Mouse (Mus musculus) intestine, postnatal 0 days (tissue): Measurements from ENCODE around the gene Fyb. TPM values are rescaled to one million over a fixed set of nuclear protein-coding genes. Genes with fewer than 3 reads are reported as not detected.
"Not testable (repeated sequence)": the region's sequence is repeated elsewhere in the genome, so short reads cannot be mapped to it uniquely, and the experiment has no call there.

Experiments used
- ATAC-seq: fragments of 200-750 bp; cut with Nextera tagmentation; 2 replicates; pipeline ENCODE4 v1.8.0; 2017; ENCODE audit warnings: mild to moderate bottlenecking, moderate TSS enrichment, moderate library complexity
- H3K27ac ChIP-seq: fragments of 300-500 bp; sonication (generic); 2 replicates; pipeline ENCODE4 v1.5.1; 2014; ENCODE audit warnings: mild to moderate bottlenecking, low read depth, low read length, moderate library complexity
- H3K27me3 ChIP-seq: fragments of 300-500 bp; sonication (generic); replicated peaks from 2 replicates; pipeline ENCODE4 v1.6.1; 2014; ENCODE audit warnings: low read length, mixed read lengths; ENCODE audit not compliant: control insufficient read depth, insufficient read depth
- H3K36me3 ChIP-seq: fragments of 300-500 bp; sonication (generic); 2 replicates; pipeline ENCODE4 v1.6.1; 2014; ENCODE audit warnings: mild to moderate bottlenecking, moderate library complexity; ENCODE audit not compliant: control insufficient read depth, insufficient read depth
- H3K4me1 ChIP-seq: fragments of 300-500 bp; sonication (generic); replicated peaks from 2 replicates; pipeline ENCODE4 v1.6.1; 2014; ENCODE audit warnings: antibody characterized with exemption, low read length, mixed read lengths; ENCODE audit not compliant: control insufficient read depth, insufficient read depth
- H3K4me2 ChIP-seq: fragments of 300-500 bp; sonication (generic); replicated peaks from 2 replicates; pipeline ENCODE4 v1.6.1; 2014; ENCODE audit warnings: low read depth, mild to moderate bottlenecking, moderate library complexity
- H3K4me3 ChIP-seq: fragments of 300-500 bp; sonication (generic); 2 replicates; pipeline ENCODE4 v1.5.1; 2014; ENCODE audit warnings: low read depth, low read length
- H3K9ac ChIP-seq: fragments of 300-500 bp; sonication (generic); 2 replicates; pipeline ENCODE4 v1.6.1; 2014; ENCODE audit warnings: mild to moderate bottlenecking, low read depth, low read length
- H3K9me3 ChIP-seq: fragments of 300-500 bp; sonication (generic); 2 replicates; pipeline ENCODE4 v1.6.1; 2016; ENCODE audit warnings: mixed run types; ENCODE audit not compliant: control insufficient read depth
- CTCF ChIP-seq: sonication (generic); IDR thresholded peaks from 2 replicates; pipeline ENCODE4 v1.5.1; 2016; ENCODE audit warnings: low read depth, mild to moderate bottlenecking, control low read depth, antibody characterized with exemption, moderate library complexity
- WGBS: fragments of 180-500 bp; shearing (Covaris S2); extraction: QIAGEN DNeasy Blood & Tissue Kit; methylation state at CpG from one replicate; pipeline ENCODE4 v1.1.7; 2014; 5-methylcytosine and 5-hydroxymethylcytosine counted together
- polyA plus RNA-seq: library from polyadenylated mRNA; unstranded; fragments of >200 nt; fragmentation: Nextera tagmentation; extraction: Ambion mirVana; gene quantifications from 2 replicates; pipeline ENCODE4 v1.2.1, GENCODE M21; 2015

Fyb gene
- polyA plus RNA-seq, 1 experiment from 2014 or later: 5.4 TPM

- H3K27me3 ChIP-seq: no peaks in the 10 kb centered on the region
Observed at GRCm38 (mm10) chr15:6574283-6574960, 51.8 kb downstream of the Fyb start.

GRCm38 (mm10) chr15:6577971-6578370, 55.3 kb downstream of the Fyb start:
- TF ChIP-seq CTCF: no peak
- no peaks in the 10 kb centered on the region for H3K27me3 ChIP-seq
- no peaks in the 10 kb centered on the region for H3K9me3 ChIP-seq
- H3K4me1 ChIP-seq: no peaks in the 10 kb centered on the region
- H3K4me2 ChIP-seq: no peak overlapping the region
- WGBS: 30% methylated on average over 9 of the region's 9 CpGs
- H3K36me3 ChIP-seq: no peaks in the 10 kb centered on the region
- H3K4me3 ChIP-seq: no peak overlapping the region
- no peak for ATAC-seq
- no peak overlapping the region for H3K27ac ChIP-seq
- H3K9ac ChIP-seq: no peak overlapping the region

More at GRCm38 (mm10) chr15:6574283-6574960, 51.8 kb downstream of the Fyb start:
- Histone ChIP-seq H3K4me2 (no peak overlapping the region), H3K9ac (no peak overlapping the region), H3K36me3 (no peaks in the 10 kb centered on the region), H3K9me3 (no peaks in the 10 kb centered on the region), H3K4me3 (no peak overlapping the region), H3K27ac (no peak overlapping the region), H3K4me1 (peaks cover 4% of the 10 kb centered on the region; the same call in 1 of the 2 replicates)
- TF ChIP-seq CTCF: no peak
- 43% methylated on average over 5 of the region's 5 CpGs for WGBS
- no peak for ATAC-seq

GRCm38 (mm10) chr15:6578654-6579053, 56.0 kb downstream of the Fyb start:
- Histone ChIP-seq H3K36me3 (no peaks in the 10 kb centered on the region), H3K27me3 (no peaks in the 10 kb centered on the region), H3K9ac (no peak overlapping the region), H3K27ac (no peak overlapping the region), H3K9me3 (no peaks in the 10 kb centered on the region), H3K4me1 (no peaks in the 10 kb centered on the region), H3K4me3 (no peak overlapping the region), H3K4me2 (no peak overlapping the region)
- ATAC-seq: no peak
- no peak for TF ChIP-seq CTCF
- 80% methylated on average over 2 of the region's 2 CpGs for WGBS

GRCm38 (mm10) chr15:6579194-6579768, 56.6 kb downstream of the Fyb start:
- no peak for TF ChIP-seq CTCF
- WGBS: 48% methylated on average over 15 of the region's 15 CpGs
- H3K36me3 ChIP-seq: no peaks in the 10 kb centered on the region
- H3K9me3 ChIP-seq: no peaks in the 10 kb centered on the region
- no peak for ATAC-seq
- H3K4me1 ChIP-seq: no peaks in the 10 kb centered on the region
- H3K4me2 ChIP-seq: peak overlapping the region; percentile 45
- no peaks in the 10 kb centered on the region for H3K27me3 ChIP-seq
- no peak overlapping the region for H3K27ac ChIP-seq
- no peak overlapping the region for H3K9ac ChIP-seq
- H3K4me3 ChIP-seq: peak overlapping the region; percentile 1; the same call in 1 of the 2 replicates

- no peak for ATAC-seq
- H3K9me3 ChIP-seq: no peaks in the 10 kb centered on the region
- peak overlapping the region; percentile 45 for H3K4me2 ChIP-seq
- H3K4me1 ChIP-seq: no peaks in the 10 kb centered on the region
- WGBS: 77% methylated on average over 11 of the region's 11 CpGs
- no peaks in the 10 kb centered on the region for H3K27me3 ChIP-seq
- TF ChIP-seq CTCF: no peak
- 0 out of 2 replicates have a peak overlapping the region, but pooled peaks have one; percentile 1 for H3K4me3 ChIP-seq
- H3K36me3 ChIP-seq: no peaks in the 10 kb centered on the region
- no peak overlapping the region for H3K27ac ChIP-seq
- H3K9ac ChIP-seq: no peak overlapping the region
Observed at GRCm38 (mm10) chr15:6579769-6580261, 57.2 kb downstream of the Fyb start.

GRCm38 (mm10) chr15:6584645-6585044, 62.0 kb downstream of the Fyb start:
- Histone ChIP-seq H3K27ac (no peak overlapping the region), H3K4me3 (no peak overlapping the region), H3K9me3 (no peaks in the 10 kb centered on the region), H3K4me2 (no peak overlapping the region), H3K36me3 (no peaks in the 10 kb centered on the region), H3K9ac (no peak overlapping the region), H3K4me1 (no peaks in the 10 kb centered on the region), H3K27me3 (no peaks in the 10 kb centered on the region)
- no peak for ATAC-seq
- TF ChIP-seq CTCF: no peak
- 60% methylated on average over 4 of the region's 4 CpGs for WGBS

- H3K4me2 ChIP-seq, H3K36me3 ChIP-seq, ATAC-seq, H3K9ac ChIP-seq, H3K4me3 ChIP-seq, H3K9me3 ChIP-seq, H3K27ac ChIP-seq, H3K27me3 ChIP-seq, H3K4me1 ChIP-seq: not testable (repeated sequence)
- WGBS: 91% methylated on average over 7 of the region's 7 CpGs
Observed at GRCm38 (mm10) chr15:6586351-6586750, 63.7 kb downstream of the Fyb start.
